Mouse (Mus musculus): ENCODE measurements around the gene Nwd2.

Gene Nwd2

DNA sequence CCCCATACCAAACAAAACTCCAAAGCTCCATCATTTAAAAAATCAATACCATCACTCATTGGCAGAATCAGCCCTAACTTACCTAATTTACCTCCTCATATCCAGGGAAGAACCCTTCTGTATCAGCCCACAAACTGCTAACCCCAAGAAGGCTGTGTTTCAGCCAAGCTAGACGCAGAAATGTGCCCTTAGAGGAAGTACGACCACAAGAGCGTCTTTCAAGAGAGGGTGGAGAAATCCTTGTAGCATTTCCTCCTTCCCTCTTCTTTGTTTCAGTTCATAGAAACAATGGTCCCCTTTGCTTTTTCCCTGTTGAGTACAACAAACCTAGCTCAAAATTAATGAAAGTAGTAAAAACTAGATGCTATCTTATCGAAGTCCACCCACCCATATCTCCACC lies 182.2 kb downstream of the Nwd2 start:
- no peak for DNase-seq

DNA sequence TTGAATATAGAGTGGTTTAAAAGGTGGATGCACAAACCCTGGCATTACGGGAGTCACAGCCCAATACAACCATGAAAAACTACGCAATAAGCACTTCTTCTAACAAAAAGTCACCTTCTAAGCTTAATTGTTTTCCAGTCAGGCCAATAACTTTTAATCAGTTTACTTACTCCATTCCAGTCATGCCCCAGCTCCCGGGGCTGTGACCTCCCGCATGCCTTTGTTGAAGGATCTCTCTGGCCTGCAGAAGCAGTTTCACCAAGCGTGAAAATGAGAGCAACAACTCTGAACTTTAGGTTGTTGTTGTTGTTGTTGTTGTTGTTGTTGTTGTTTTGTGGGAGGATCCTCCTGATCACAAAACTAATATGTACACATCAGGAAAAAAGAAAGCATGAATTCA lies 185.1 kb downstream of the Nwd2 start:
- DNase-seq = no peak

DNA sequence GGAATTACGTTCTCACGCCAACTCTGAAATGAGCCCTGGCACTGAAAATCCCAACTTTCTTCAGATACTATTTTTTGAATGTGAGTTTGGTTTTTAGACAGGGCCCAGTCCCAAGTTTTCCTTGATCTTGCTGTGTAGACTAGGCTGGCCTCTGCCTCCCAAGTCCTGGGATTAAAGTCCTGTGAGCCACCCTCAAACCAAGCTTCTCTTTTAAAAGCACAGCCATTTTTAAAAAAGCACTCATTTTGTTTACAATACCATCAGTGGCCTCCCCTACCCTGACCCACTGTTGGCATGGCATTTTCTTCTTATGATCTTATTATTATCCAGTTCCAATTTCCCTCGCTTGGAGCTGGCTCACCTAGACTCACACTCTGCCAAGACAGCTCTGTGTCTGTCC lies 185.5 kb downstream of the Nwd2 start:
- no peak for DNase-seq

DNA sequence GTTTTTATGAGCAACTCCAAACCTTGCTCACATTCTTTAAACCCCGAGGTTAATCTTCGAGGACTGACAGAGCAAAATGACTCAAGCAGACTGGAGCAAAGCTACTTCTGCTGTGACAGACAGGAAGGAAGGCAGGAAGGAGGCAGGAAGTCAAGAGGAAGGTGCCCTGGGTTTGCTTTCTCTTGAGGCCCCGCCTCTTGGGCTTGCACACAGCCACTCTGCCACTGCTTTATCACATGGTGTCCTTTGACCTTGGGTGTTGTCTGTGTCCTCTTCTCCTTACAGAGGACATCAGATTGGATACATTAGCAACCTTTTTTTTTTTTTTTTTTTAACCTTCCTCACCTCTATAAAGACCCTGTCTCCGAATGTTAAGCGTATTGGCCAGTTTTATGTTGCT lies 188.2 kb downstream of the Nwd2 start:
- no peak for DNase-seq

DNA sequence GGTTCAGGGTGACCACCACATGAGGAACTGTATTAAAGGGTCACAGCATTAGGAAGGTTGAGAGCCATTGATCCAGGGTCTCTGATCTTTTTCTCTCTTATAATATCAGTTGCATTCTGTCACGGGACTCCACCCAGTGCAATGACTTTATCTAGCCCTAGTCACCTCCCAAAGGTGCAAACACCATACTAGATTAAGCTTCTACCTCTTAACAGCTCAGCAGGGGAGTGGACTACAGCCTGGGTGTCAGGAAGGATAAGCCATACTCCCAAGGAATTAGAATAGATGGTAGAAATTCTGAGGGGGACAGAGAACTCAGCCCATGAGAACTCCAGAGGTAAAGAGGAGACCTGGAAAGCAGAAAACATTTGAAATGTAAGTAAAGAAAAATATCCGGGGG lies 188.9 kb downstream of the Nwd2 start:
- no peak for DNase-seq

DNA sequence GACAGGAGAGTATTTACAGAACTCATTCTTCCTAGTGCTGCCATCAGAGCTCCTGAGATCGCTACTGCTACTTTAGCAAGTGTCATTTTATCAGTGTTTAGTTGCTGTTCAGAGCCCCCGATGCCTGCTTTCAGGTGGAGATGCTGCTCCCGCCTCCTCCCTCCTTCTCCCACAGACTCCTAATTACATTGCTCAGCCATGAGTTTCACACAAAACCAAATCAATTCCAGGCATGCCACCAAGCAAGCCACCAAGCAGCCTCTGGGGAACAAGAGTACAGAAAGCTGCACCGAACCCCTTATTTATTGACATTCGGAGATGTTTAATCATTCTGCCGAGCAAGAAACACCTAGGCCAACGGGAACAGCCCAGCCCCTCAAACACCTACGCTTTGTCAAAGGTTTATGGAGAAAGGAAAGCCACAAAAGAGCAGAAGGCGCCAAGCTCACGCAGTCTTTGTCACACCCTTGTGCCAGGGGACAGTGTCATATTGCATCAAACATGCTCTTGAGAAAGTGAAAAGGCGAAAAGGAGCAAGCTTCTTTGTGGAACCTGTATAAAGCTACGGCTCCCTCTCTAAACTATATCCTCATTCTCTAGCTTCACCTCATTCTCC lies 191.0 kb downstream of the Nwd2 start:
- DNase-seq = no peak

DNA sequence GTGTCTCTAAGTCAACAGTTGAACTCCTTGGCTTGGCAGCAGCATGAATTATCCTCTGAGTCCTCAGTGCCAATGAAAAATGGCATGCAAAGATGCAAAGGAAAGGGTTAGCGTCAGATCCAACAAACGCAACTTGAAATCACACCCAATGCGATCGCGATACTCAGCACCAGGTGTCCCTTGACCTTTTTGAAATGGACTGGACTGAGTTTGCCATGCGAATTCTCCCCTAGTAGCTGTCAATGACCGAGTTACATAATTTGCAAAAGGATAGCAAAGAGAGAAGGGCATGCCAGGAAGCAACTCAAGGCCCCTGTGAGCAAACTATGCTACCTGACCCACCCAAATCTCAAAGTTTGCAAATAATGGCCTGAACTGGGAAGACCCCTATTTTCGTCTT lies 198.2 kb downstream of the Nwd2 start:
- no peak for DNase-seq

DNA sequence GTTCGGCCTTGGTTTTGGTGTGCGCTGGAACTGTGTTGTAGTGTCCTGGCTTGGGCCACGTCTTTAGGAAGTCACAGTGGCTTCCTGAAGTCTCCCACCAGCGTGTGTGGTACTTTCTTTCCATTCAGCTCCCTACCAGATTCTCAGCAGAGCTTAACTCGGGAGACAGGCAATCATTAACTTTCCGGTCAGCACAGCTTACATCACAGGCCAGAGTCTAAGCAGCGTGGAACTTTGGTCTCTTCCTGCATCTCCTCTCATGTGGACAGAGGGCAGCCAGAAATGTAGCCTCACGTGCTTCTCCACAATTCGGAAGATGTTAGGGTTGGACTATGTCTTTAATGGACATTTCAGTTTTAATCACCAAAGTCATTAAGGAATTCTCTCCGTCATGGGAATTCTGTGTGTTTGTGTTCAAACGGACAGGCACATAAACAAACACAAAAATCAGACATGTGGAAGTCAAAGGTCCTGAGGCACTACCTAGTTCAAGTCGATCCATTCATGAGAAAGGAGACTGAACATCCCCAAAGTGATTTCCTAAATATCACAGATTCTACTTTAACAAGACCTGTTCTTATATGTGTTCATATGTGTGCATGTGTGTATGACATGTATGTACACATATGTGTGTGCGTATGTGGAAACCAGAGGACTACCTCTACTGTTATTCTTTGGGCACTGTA lies 198.8 kb downstream of the Nwd2 start:
- no peak for DNase-seq

DNA sequence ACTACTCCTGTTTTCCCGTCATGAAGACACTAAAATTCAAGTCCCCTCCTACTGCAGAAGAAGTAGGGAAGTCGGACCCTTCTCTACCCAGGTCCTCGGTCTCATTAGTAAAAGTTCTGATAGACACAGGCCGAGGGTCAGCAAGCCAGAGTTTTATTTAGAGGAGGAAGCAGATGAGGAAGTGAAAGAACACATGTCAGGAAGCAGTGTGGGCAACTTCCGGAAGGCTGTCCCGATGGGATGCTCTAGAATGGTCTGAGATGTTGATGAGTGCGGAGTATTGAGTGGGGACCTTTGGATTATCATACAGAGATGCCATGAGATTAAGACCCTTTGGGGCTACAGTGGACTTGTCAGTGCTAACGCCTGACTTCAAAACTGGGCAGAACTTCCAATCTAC lies 210.0 kb downstream of the Nwd2 start:
- no peak for DNase-seq

Measured in cerebellum, adult 11 months (tissue).